Mouse (Mus musculus) small intestine, adult 2 months (tissue): Measurements from ENCODE around the gene Adcy4.

Source experiments
- CTCF ChIP-seq: fragments of 200-500 bp; IDR thresholded peaks from 2 replicates; pipeline ENCODE4 v1.5.1; 2012; ENCODE audit warnings: low read depth, mild to moderate bottlenecking, control low read depth, inconsistent platforms, low read length, moderate library complexity, mixed read lengths; ENCODE audit not compliant: insufficient replicate concordance, insufficient read length; ENCODE audit errors: extremely low read depth
- POLR2A ChIP-seq: fragments of 200-500 bp; IDR thresholded peaks from 2 replicates; pipeline ENCODE4 v1.6.1; 2012; ENCODE audit warnings: low read depth, mild to moderate bottlenecking, control low read depth, inconsistent platforms, low read length, moderate library complexity

DNA sequence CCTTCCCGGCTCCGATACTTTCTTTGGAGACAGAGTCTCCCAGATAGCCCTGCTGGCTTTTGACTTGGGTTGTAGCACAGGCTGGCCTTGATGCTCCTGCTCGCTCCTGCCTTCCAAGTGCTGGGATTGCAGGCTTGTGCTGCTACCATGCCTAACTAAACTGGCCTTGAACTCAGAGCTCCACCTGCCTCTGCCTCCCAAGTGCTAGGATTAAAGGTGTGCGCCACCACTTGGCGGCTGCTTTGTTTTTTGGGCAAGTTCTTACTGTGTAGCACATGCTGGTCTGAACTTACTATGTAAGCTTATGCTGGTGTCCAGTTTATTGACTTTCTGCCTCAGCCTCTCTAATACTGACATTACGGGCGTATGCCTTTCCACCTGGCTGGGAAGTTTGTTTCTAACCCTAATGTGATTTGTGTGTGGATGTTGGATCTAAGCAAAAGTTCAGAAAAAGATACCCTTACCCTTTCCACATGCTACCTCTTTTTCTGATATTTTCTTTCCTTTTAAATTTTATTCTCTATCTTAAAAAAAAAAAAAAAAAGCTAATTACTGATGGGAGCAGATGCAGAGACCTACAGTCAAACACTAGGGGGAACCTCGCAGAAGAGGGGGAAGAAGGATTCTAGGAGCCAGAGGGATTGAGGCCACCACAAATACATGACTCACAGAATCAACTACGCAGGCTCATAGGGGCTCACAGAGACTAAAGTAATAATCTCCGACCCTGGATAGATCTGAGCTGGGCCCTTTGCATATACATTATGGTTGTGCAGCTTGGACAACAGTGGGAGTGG lies 36.6 kb downstream of the Adcy4 start:
- TF ChIP-seq CTCF (no peak), POLR2A (no peak)
